Mouse (Mus musculus): ENCODE results near the gene Gm10487.
"Not testable (repeated sequence)": the region's sequence is repeated elsewhere in the genome, so short reads cannot be mapped to it uniquely, and the experiment has no call there.

Gene Gm10487

DNA sequence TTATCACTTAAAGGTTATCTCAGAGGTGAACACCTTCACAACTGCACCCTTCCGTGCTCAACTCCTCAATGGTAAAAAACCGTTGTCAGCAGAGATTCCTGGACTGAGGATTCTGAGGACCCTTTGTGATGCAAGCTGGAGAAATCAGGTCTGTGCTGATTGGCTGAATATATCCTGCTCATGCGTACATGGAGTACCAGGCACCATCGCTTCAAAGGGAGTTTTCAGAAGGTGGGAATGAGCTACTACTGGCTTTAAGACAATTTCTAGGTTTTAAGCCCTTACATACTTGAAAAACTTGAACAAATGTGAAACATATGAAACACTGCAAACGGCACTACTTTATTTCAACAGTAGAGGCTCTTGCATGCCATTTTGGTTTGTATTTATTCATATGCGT lies at the start of gene Gm10487:
Gene Gm10487, minus strand, starts transcription at position 101 of the 400 bp plus-strand sequence.
- in situ Hi-C loops (cut with MboI, MseI) = not testable (repeated sequence)

Data from T-helper 17 cell (primary cell).